Mouse (Mus musculus) midbrain, postnatal 0 days (tissue): ENCODE measurements around the gene Emx1. TPM values are rescaled to one million over a fixed set of nuclear protein-coding genes. Genes with fewer than 3 reads are reported as not detected.
"Not testable (repeated sequence)": the region's sequence is repeated elsewhere in the genome, so short reads cannot be mapped to it uniquely, and the experiment has no call there.

Experiments
- ATAC-seq: fragments of 200-750 bp; cut with Nextera tagmentation; 2 replicates; pipeline ENCODE4 v1.8.0; 2017; ENCODE audit warnings: moderate number of reproducible peaks, mild to moderate bottlenecking, moderate TSS enrichment, moderate library complexity; ENCODE audit not compliant: low FRiP score
- DNase-seq: peaks from one replicate; pipeline ENCODE4 v3.0.0-alpha.2; 2015; ENCODE audit warnings: low spot score
- H3K27ac ChIP-seq: fragments of 300-500 bp; sonication (generic); 2 replicates; pipeline ENCODE4 v1.5.1; 2014; ENCODE audit warnings: low read depth, mild to moderate bottlenecking, low read length, mixed read lengths
- H3K27me3 ChIP-seq: fragments of 300-500 bp; sonication (generic); 2 replicates; pipeline ENCODE4 v1.6.1; 2014; ENCODE audit warnings: low read length, control low read depth, mixed read lengths; ENCODE audit not compliant: insufficient read depth
- H3K36me3 ChIP-seq: fragments of 300-500 bp; sonication (generic); 2 replicates; pipeline ENCODE4 v1.6.1; 2014; ENCODE audit warnings: low read length, control low read depth, mixed read lengths; ENCODE audit not compliant: insufficient read depth
- H3K4me1 ChIP-seq: fragments of 300-500 bp; sonication (generic); 2 replicates; pipeline ENCODE4 v1.6.1; 2014; ENCODE audit warnings: mild to moderate bottlenecking, control low read depth, antibody characterized with exemption, low read length, mixed read lengths; ENCODE audit not compliant: insufficient read depth
- H3K4me2 ChIP-seq: fragments of 300-500 bp; sonication (generic); 2 replicates; pipeline ENCODE4 v1.6.1; 2014; ENCODE audit warnings: low read depth, mild to moderate bottlenecking, low read length, mixed read lengths; ENCODE audit not compliant: poor library complexity, severe bottlenecking
- H3K4me3 ChIP-seq: fragments of 300-500 bp; sonication (generic); 2 replicates; pipeline ENCODE4 v1.5.1; 2014; ENCODE audit warnings: low read depth, mild to moderate bottlenecking, low read length, moderate library complexity
- H3K9ac ChIP-seq: fragments of 300-500 bp; sonication (generic); replicated peaks from 2 replicates; pipeline ENCODE4 v1.6.1; 2014; ENCODE audit warnings: mild to moderate bottlenecking, low read length, moderate library complexity, mixed read lengths; ENCODE audit not compliant: poor library complexity, severe bottlenecking
- H3K9me3 ChIP-seq: fragments of 300-500 bp; sonication (generic); 2 replicates; pipeline ENCODE4 v1.6.1; 2016; ENCODE audit warnings: low read length, control low read depth
- CTCF ChIP-seq: IDR thresholded peaks from 2 replicates; pipeline ENCODE4 v1.5.1; 2016; ENCODE audit warnings: antibody characterized with exemption, mild to moderate bottlenecking
- WGBS: fragments of 180-500 bp; shearing (Covaris S2); extraction: QIAGEN DNeasy Blood & Tissue Kit; methylation state at CpG from one replicate; pipeline ENCODE4 v1.1.7; 2014; 5-methylcytosine and 5-hydroxymethylcytosine counted together
- polyA plus RNA-seq: library from polyadenylated mRNA; unstranded; fragments of >200 nt; fragmentation: Nextera tagmentation; extraction: Ambion mirVana; gene quantifications from 2 replicates; pipeline ENCODE4 v1.2.1, GENCODE M21; 2015
- total RNA-seq: library from RNA; depleted of rRNA; stranded (reverse); fragments of >200 nt; gene quantifications from 2 replicates; pipeline ENCODE4 v1.2.3, GENCODE M21; 2014

Gene Emx1
- total and polyA plus RNA-seq, 2 experiments from 2014 or later = 0.64 to 0.88 TPM

DNA sequence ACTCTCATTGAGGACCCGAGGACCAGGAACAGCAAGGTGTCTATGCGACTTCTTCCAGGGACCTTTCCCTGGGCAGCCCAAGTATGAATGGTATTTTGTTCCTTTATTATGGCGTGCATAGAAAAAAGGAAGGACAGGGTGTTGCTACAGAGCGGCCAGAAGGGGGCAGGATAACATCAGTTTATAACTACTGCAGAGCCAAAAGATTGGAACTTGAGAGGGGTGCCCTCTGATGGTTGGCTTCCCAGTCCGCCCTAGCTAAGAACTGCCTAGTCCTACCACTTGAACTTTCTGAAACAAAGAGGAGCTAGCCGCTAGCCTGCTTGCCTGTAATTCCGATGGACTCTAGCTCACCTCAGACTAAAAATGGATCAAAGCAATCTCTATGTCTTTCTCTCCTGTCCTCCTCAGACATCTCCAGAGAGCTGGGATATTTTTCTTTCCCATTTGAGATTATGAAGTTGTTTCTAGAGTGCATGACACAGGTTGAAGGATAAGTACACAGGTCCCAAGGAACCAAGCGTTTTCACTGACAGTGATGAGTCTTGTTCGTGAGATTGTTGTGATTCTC, 33.2 kb upstream of the Emx1 start:
- WGBS = 10% methylated on average over 9 of the region's 9 CpGs
- Histone ChIP-seq H3K27me3 (no peaks in the 10 kb centered on the region), H3K4me2 (no peak overlapping the region), H3K4me1 (0 out of 2 replicates have a peak, but pooled peaks cover 5% of the 10 kb centered on the region), H3K27ac (no peak overlapping the region), H3K4me3 (no peak overlapping the region), H3K9ac (no peak overlapping the region), H3K9me3 (no peaks in the 10 kb centered on the region), H3K36me3 (no peaks in the 10 kb centered on the region)
- DNase-seq (peak; percentile 94), ATAC-seq (no peak; the same call in 1 of the 2 replicates)
- TF ChIP-seq CTCF = peak; percentile 92

DNA sequence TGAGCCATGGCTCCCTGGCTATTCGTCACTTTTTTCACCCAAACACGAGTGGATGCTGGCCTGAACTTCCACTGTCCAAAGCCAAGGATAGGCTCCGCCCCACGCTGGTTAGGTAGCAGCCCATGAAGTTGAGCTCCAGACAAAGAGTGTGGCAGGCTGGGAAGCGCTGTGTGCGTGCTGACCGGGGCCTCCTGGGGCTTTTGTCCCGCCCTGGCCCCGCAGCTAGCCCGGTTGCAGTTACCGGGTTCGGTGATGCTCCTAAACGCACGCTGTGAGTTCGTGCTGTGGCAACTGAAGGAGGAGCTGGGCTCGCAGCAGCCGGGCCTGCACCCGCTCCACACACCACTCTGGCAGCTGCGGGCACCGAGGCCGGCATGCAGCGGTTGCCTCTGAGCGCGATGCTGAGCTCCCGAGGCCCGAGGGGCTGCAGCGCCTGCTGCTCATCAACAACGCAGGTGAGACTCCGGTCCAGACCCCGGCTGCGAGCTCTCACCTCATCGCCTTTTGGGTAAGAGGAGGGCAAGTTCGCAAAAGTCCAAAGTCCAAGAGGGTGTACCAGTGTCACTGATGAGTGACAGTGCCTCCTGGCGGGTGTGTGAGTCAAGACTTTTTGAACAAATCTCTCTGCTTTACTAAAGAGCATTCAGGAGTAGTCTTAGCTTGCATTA, 32.2 kb upstream of the Emx1 start:
- no peaks in the 10 kb centered on the region for H3K36me3 ChIP-seq
- peak; percentile 47 for DNase-seq
- peak; percentile 66 for TF ChIP-seq CTCF
- under 1% methylated on average over 34 of the region's 34 CpGs for WGBS
- H3K4me2 ChIP-seq = peak overlapping the region; percentile 67
- no peaks in the 10 kb centered on the region for H3K9me3 ChIP-seq
- H3K9ac ChIP-seq = 0 out of 2 replicates have a peak overlapping the region, but pooled peaks have one; percentile 24
- no peak overlapping the region for H3K27ac ChIP-seq
- 0 out of 2 replicates have a peak, but pooled peaks cover 5% of the 10 kb centered on the region for H3K4me1 ChIP-seq
- H3K4me3 ChIP-seq = peak overlapping the region; percentile 35
- ATAC-seq = no peak
- H3K27me3 ChIP-seq = no peaks in the 10 kb centered on the region

DNA sequence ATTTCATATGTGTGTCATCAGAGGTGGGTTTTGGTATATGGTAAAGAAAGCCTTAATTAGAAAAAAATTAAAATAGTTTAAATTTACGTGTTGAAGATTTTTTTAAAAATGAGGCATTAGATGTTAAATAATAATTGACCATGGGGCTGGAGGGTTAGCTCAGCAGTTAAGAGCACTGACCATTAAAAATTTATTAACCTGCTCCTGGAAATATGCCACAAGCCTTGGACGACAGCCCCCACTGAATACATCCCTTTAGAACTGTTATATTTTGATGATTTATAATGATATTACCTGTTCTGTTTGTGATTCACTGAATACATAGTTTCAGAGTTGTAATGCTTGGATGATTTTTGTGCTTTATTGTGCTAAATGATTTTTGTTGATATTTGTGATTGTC, 30.7 kb upstream of the Emx1 start:
- H3K4me2 ChIP-seq, H3K27me3 ChIP-seq, ATAC-seq, DNase-seq, H3K9ac ChIP-seq, H3K4me1 ChIP-seq, H3K4me3 ChIP-seq, H3K27ac ChIP-seq, H3K9me3 ChIP-seq, H3K36me3 ChIP-seq: not testable (repeated sequence)
- WGBS = 74% methylated on average over 2 of the region's 2 CpGs

DNA sequence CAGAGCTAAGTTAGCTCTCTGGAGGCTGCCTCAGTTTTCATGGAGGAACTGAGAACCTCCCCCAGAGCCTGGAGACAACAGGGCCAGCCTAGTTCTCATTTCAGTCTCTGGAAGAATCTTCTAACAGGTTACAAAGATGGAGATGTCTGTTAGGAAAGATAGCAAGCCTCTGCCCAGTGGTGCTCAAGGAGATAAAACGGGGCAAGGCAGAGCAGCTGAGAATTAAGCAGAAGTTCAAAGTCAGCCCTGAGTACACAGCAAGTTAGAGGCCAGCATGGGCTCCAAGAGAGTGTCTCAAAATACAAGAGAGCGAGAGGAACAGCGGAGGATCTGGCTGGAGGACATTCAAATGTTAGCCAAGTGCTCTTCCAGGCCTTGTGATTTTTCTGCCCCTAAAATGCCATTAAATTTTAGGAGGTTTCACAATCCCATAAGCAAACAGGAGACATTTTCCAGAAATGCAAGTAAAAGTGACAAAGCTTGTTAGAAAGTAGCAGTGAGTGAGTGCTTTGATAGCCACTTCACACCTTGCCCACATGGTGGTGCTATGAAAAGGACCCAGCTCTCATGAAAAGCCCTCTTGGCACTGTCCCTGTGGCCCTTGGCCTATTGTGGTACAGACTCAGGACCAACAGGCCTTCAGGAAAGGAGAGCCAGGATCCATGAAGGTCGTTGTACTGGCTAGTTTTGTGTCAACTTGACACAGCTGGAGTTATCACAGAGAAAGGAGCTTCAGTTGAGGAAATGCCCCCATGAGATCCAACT, 29.0 kb upstream of the Emx1 start:
- ATAC-seq = not testable (repeated sequence)

GRCm38 (mm10) chr6:85159092-85159760, 28.0 kb upstream of the Emx1 start:
- 19% methylated on average over 6 of the region's 6 CpGs for WGBS
- H3K27me3 ChIP-seq, H3K4me2 ChIP-seq, H3K4me1 ChIP-seq, H3K4me3 ChIP-seq, H3K36me3 ChIP-seq, H3K27ac ChIP-seq, H3K9ac ChIP-seq, H3K9me3 ChIP-seq: not testable (repeated sequence)
- 0 out of 2 replicates have a peak, but pooled peaks have one; percentile 31 for ATAC-seq
- peak; percentile 85 for TF ChIP-seq CTCF
- DNase-seq = peak; percentile 53

More for the DNA sequence above, 29.0 kb upstream of the Emx1 start:
- H3K9me3 ChIP-seq, H3K27me3 ChIP-seq, H3K9ac ChIP-seq, H3K27ac ChIP-seq, DNase-seq, H3K4me2 ChIP-seq, H3K4me1 ChIP-seq, H3K36me3 ChIP-seq, H3K4me3 ChIP-seq: not testable (repeated sequence)
- WGBS = 81% methylated on average over 4 of the region's 4 CpGs
- peak; percentile 55 for TF ChIP-seq CTCF
